Mouse (Mus musculus): ENCODE measurements around the gene Gzmk. TPM values are rescaled to one million over a fixed set of nuclear protein-coding genes. Genes with fewer than 3 reads are reported as not detected.

Gene Gzmk
- polyA plus RNA-seq (2012; rRNA removed), result not detected in 2 replicates

GRCm38 (mm10) chr13:113225811-113226210 is at the start of gene Gzmk:
TSS of gene Gzmk (minus strand) at chr13:113225908.

GRCm38 (mm10) chr13:113209624-113210023 is 16.1 kb downstream of the Gzmk start, which contains the start of gene Esm1:
TSS of gene Esm1 (plus strand) at chr13:113209659.

Other genes starting within 250 kb of the Gzmk start
- gene Ccno, start 238.1 kb downstream of the Gzmk start, polyA plus RNA-seq (2012; rRNA removed), result 0.28 and 0.67 TPM in 2 replicates
- not detected in 2 replicates for gene Mcidas, start 232.1 kb downstream of the Gzmk start, polyA plus RNA-seq (2012; rRNA removed)
- not detected in 2 replicates for gene Cdc20b, start 190.8 kb downstream of the Gzmk start, polyA plus RNA-seq (2012; rRNA removed)
- 0.98 and 1.4 TPM in 2 replicates for gene Gpx8, start 179.5 kb downstream of the Gzmk start, polyA plus RNA-seq (2012; rRNA removed)
- gene Gzma, start 124.9 kb downstream of the Gzmk start, polyA plus RNA-seq (2012; rRNA removed), result 0.27 and 0.45 TPM in 2 replicates
- 2.2 and 2.9 TPM in 2 replicates for gene Esm1, start 16.2 kb downstream of the Gzmk start, polyA plus RNA-seq (2012; rRNA removed)
- 0.29 and 0.46 TPM in 2 replicates for gene BC067074, start 67.3 kb upstream of the Gzmk start, polyA plus RNA-seq (2012; rRNA removed)

Data from colon, adult 2 months (tissue).